In the genomic region with DNA sequence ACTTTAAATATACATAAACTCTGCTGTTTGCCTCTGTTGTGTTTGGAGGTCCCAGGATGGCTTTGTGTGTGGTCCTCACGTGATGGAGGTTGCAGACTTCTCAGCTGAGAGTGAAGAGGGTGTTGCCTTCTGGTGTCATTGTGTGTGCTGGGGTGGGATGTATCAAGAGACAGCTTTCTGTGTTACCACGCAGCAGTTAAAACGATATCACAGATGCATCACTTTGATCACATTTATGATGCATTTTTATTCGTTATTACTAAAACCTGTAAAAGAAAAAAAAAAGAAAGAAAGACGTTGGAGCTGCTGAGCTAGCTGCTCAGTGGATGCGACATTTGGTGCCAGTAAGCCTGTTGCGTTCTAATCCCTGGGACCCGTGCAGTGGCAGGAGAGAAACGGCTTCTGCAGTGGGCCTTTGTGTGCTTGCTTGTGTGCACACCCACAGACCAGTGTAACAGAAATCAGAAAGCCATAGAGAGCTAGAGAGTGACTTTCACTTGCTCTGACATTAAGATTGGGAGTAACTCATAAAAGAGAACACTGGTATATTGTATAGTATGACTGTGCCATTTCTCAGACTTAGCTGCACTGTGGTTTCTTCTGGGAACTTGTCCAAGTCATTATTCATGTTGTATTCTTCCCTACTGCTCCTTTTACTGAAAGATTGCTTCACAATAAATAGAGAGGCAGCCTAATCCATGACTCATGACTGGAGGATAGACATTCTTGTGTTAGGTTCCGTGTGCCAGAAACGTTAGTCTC, we compare ENCODE assay signal across 8 mouse cellular contexts. TPM values are rescaled to one million over a fixed set of nuclear protein-coding genes. Genes with fewer than 3 reads are reported as not detected.
DNase-seq lines count a peak whose midpoint lies in the region; ATAC-seq and TF ChIP-seq lines count a peak whose summit lies in the region.

No protein-coding gene starts in this region.

- H3K4me1 ChIP-seq in lung, postnatal 0 days (ENCODE audit: insufficient read depth, low read depth, low read length), result no peaks in the 10 kb centered on the region
- H3K4me1 ChIP-seq in midbrain, postnatal 0 days (ENCODE audit: insufficient read depth, low read length), result no peaks in the 10 kb centered on the region

- DNase-seq in adrenal gland, adult (ENCODE audit: inconsistent age in 2 of 2, low spot score in 1 of 2), result peak; percentile 23 to 83
- no peak for DNase-seq in adrenal gland, postnatal 25 days
- DNase-seq in lung, postnatal 0 days (ENCODE audit: low spot score), result peak; percentile 93
- no peak for DNase-seq in lung, postnatal 4 days
- peak; percentile 90 for DNase-seq in fat pad, adult 2 months (ENCODE audit: extremely low read depth, low read depth, low spot score)
- DNase-seq in layer of hippocampus, adult 2 months (ENCODE audit: low spot score in 2 of 2), result peak; percentile 30 to 65
- DNase-seq in midbrain, postnatal 0 days (ENCODE audit: low spot score), result peak; percentile 80
- DNase-seq in gastrocnemius, adult 18-20 months (ENCODE audit: low spot score), result no peak

- H3K27ac ChIP-seq in lung, postnatal 0 days (ENCODE audit: low read length), result no peak overlapping the region
- peak overlapping the region; percentile 83 for H3K27ac ChIP-seq in layer of hippocampus, adult 2 months
- H3K27ac ChIP-seq in midbrain, postnatal 0 days (ENCODE audit: low read depth, low read length), result peak overlapping the region; percentile 32; the same call in 1 of the 2 replicates

- TF ChIP-seq EP300 in lung, postnatal 0 days (IDR thresholded peaks at IDR 0.05), result peak; percentile 54; the same call in 1 of the 2 replicates

- H3K4me3 ChIP-seq in lung, postnatal 0 days (ENCODE audit: low read depth, low read length), result no peak overlapping the region
- peak overlapping the region; percentile 34 for H3K4me3 ChIP-seq in layer of hippocampus, adult 2 months
- no peak overlapping the region for H3K4me3 ChIP-seq in midbrain, postnatal 0 days (ENCODE audit: low read depth, low read length)

- H3K4me2 ChIP-seq in lung, postnatal 0 days (replicated peaks; ENCODE audit: low read depth, low read length), result peak overlapping the region; percentile 25; the same call in 1 of the 2 replicates
- H3K4me2 ChIP-seq in midbrain, postnatal 0 days (ENCODE audit: low read depth, low read length, poor library complexity, severe bottlenecking), result peak overlapping the region; percentile 10; the same call in 1 of the 2 replicates

- TF ChIP-seq CTCF in lung, postnatal 0 days (IDR thresholded peaks at IDR 0.05), result no peak
- TF ChIP-seq CTCF in layer of hippocampus, adult 2 months (conservative IDR thresholded peaks at IDR 0.05), result no peak
- TF ChIP-seq CTCF in midbrain, postnatal 0 days (IDR thresholded peaks at IDR 0.05), result no peak

- 34% methylated on average over 11 of the region's 11 CpGs for WGBS in lung, postnatal 0 days
- WGBS in midbrain, postnatal 0 days, result 14% methylated on average over 11 of the region's 11 CpGs

- H3K36me3 ChIP-seq in lung, postnatal 0 days (ENCODE audit: insufficient read depth, low read length), result no peaks in the 10 kb centered on the region
- no peaks in the 10 kb centered on the region for H3K36me3 ChIP-seq in midbrain, postnatal 0 days (ENCODE audit: insufficient read depth, low read length)

- peak; percentile 86 for ATAC-seq in lung, postnatal 0 days
- peak; percentile 69; the same call in 1 of the 2 replicates for ATAC-seq in midbrain, postnatal 0 days (ENCODE audit: low FRiP score)

- H3K9me3 ChIP-seq in lung, postnatal 0 days (ENCODE audit: low read length), result no peaks in the 10 kb centered on the region
- H3K9me3 ChIP-seq in midbrain, postnatal 0 days (ENCODE audit: low read length), result no peaks in the 10 kb centered on the region

- H3K27me3 ChIP-seq in lung, postnatal 0 days (replicated peaks; ENCODE audit: insufficient read depth, low read length), result no peaks in the 10 kb centered on the region
- no peaks in the 10 kb centered on the region for H3K27me3 ChIP-seq in midbrain, postnatal 0 days (ENCODE audit: insufficient read depth, low read length)

- no peak overlapping the region for H3K9ac ChIP-seq in lung, postnatal 0 days (replicated peaks; ENCODE audit: low read depth)
- no peak overlapping the region for H3K9ac ChIP-seq in midbrain, postnatal 0 days (replicated peaks; ENCODE audit: low read length, poor library complexity, severe bottlenecking)

RNA-seq across cellular contexts. Expression of a gene that starts 32.7 kb away (rescaled TPM):
- 14.1 and 19.0 TPM in 2 replicates for total RNA-seq in adrenal gland, postnatal 25 days (2021)
- 6.7 and 8.4 TPM in 2 replicates for polyA plus RNA-seq in lung, postnatal 0 days (2015; fragmentation: Nextera tagmentation; extraction: Ambion mirVana)
- 10 to 100 TPM; 34.4 to 34.6 TPM for total RNA-seq in layer of hippocampus, adult 2 months (2021)
- 11.8 and 13.2 TPM in 2 replicates for total RNA-seq in midbrain, postnatal 0 days (2014; rRNA removed)
- polyA plus RNA-seq in midbrain, postnatal 0 days (2015; fragmentation: Nextera tagmentation; extraction: Ambion mirVana), result 3.8 and 3.9 TPM in 2 replicates
- 10 to 100 TPM in 1 of 2 experiments, 1 to 10 TPM in 1; 5.9 to 20.5 TPM for total RNA-seq in gastrocnemius, adult 18-20 months (2021)

Comparison
In these comparisons a context has a peak if more than half of its experiments do, and no peak if none do; other contexts are left out.
1. DNase-seq: peak in adrenal gland, adult (2 of 2), lung, postnatal 0 days (single experiment), fat pad, adult 2 months (single experiment), layer of hippocampus, adult 2 months (2 of 2) and midbrain, postnatal 0 days (single experiment); none in adrenal gland, postnatal 25 days (single experiment), lung, postnatal 4 days (0 of 2) and gastrocnemius, adult 18-20 months (single experiment).